Mouse (Mus musculus): ENCODE measurements around the gene Ppp1r12a.

DNA sequence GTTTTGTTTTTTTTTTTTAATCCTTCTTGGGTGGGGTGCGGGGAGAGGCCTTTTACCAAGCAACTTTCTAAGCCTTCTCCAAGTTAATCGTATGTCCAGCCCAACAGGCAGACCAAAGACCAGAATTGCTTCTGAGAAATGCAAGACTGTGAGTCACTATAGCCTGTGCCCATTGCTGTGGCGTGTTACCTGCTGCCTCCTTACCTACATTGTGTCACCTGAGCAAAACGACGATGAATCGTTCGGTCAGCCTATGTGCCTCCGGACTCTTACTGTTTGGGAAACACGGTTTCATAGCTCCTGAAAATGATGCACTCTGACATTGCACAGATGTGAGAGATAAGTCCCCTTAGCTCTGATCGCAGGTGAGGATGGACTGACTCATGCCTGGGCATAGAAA lies 169.0 kb downstream of the Ppp1r12a start:
- TF ChIP-seq USF1 (IDR thresholded peaks at IDR 0.05; ENCODE audit: low read depth) (no peak), CTCF (IDR thresholded peaks at IDR 0.05; ENCODE audit: control insufficient read depth, insufficient read depth, insufficient read length) (no peak), MAX (IDR thresholded peaks at IDR 0.05) (no peak), CEBPB (IDR thresholded peaks at IDR 0.05; ENCODE audit: low read depth) (no peak)
